Mouse (Mus musculus) neural tube, postnatal 0 days (tissue): ENCODE results near the gene Hyal4. TPM values are rescaled to one million over a fixed set of nuclear protein-coding genes. Genes with fewer than 3 reads are reported as not detected.

Source experiments
- polyA plus RNA-seq: library from polyadenylated mRNA; unstranded; fragments of >200 nt; fragmentation: Nextera tagmentation; extraction: Ambion mirVana; gene quantifications from 2 replicates; pipeline ENCODE4 v1.2.1, GENCODE M21; 2015

Hyal4 gene
- not detected in 2 replicates for polyA plus RNA-seq

GRCm38 (mm10) chr6:24748029-24748428 lies at the start of gene Hyal4:
Hyal4 (plus strand) TSS chr6:24748329.

GRCm38 (mm10) chr6:24732945-24733344 lies 15.2 kb upstream of the Hyal4 start, which contains the start of gene Hyal6:
Hyal6 (plus strand) TSS chr6:24733245.

GRCm38 (mm10) chr6:24790888-24791287 lies 42.8 kb downstream of the Hyal4 start, which contains the start of gene Spam1:
Spam1 (plus strand) TSS chr6:24791188.

Other genes starting within 250 kb of the Hyal4 start
- 1.2 and 1.6 TPM in 2 replicates for gene Iqub, start 233.3 kb upstream of the Hyal4 start, polyA plus RNA-seq
- 594 and 651 TPM in 2 replicates for gene Ndufa5, start 220.3 kb upstream of the Hyal4 start, polyA plus RNA-seq
- gene Asb15, start 220.2 kb upstream of the Hyal4 start, polyA plus RNA-seq = 0.06 and 0.10 TPM in 2 replicates
- gene Lmod2, start 150.6 kb upstream of the Hyal4 start, polyA plus RNA-seq = not detected in 2 replicates
- 62.9 and 72.2 TPM in 2 replicates for gene Wasl, start 83.3 kb upstream of the Hyal4 start, polyA plus RNA-seq
- gene Hyal6, start 15.1 kb upstream of the Hyal4 start, polyA plus RNA-seq = not detected in 2 replicates
- gene Spam1, start 42.9 kb downstream of the Hyal4 start, polyA plus RNA-seq = not detected in 2 replicates
- gene Hyal5, start 109.7 kb downstream of the Hyal4 start, polyA plus RNA-seq = not detected in 2 replicates
- gene Tmem229a, start 208.0 kb downstream of the Hyal4 start, polyA plus RNA-seq = 9.6 and 10.2 TPM in 2 replicates